Mouse (Mus musculus): ENCODE data around the gene Lrrc28. TPM values are rescaled to one million over a fixed set of nuclear protein-coding genes. Genes with fewer than 3 reads are reported as not detected.

Lrrc28 gene
- polyA plus RNA-seq, 1 experiment: 1.7 TPM

- Histone ChIP-seq H3K9me3 (ENCODE audit: control insufficient read depth, low read length) (no peaks in the 10 kb centered on the region), H3K36me3 (ENCODE audit: control insufficient read depth) (no peaks in the 10 kb centered on the region), H3K4me3 (replicated peaks) (no peak overlapping the region), H3K27me3 (ENCODE audit: control insufficient read depth) (no peaks in the 10 kb centered on the region), H3K4me1 (ENCODE audit: control insufficient read depth) (peaks cover 2% of the 10 kb centered on the region)
- no peak for TF ChIP-seq GATA1 (IDR thresholded peaks at IDR 0.05; ENCODE audit: low read length)
- TF ChIP-seq TAL1 (IDR thresholded peaks at IDR 0.05; ENCODE audit: low read length): no peak
These were observed 52.4 kb downstream of the Lrrc28 start for GRCm38 (mm10) chr7:67592670-67593069.

DNA sequence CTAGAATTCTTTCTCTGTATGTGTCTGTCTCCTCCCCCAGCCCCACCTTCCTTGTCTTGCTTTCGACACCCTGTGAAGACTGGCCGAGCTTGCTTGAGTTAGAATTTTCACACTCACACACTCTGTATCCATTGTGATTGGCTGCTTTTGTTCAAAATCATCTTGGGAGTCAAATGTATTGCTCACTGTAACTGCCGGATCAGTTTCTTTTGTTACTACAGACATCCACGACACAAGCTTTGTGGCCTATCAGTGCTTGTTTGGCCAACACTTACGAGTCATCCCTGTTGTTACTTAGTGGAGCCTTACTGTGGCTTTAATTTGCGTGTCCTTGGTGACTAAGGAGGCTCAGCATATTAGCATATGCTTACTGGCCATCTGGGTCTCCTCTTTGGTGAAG, 56.3 kb downstream of the Lrrc28 start:
- TF ChIP-seq TAL1 (IDR thresholded peaks at IDR 0.05; ENCODE audit: low read length) (no peak), GATA1 (IDR thresholded peaks at IDR 0.05; ENCODE audit: low read length) (no peak)
- no peaks in the 10 kb centered on the region for H3K9me3 ChIP-seq (ENCODE audit: control insufficient read depth, low read length)
- H3K27me3 ChIP-seq (ENCODE audit: control insufficient read depth): no peaks in the 10 kb centered on the region
- no peak overlapping the region for H3K4me3 ChIP-seq (replicated peaks)
- H3K4me1 ChIP-seq (ENCODE audit: control insufficient read depth): no peaks in the 10 kb centered on the region
- H3K36me3 ChIP-seq (ENCODE audit: control insufficient read depth): no peaks in the 10 kb centered on the region

DNA sequence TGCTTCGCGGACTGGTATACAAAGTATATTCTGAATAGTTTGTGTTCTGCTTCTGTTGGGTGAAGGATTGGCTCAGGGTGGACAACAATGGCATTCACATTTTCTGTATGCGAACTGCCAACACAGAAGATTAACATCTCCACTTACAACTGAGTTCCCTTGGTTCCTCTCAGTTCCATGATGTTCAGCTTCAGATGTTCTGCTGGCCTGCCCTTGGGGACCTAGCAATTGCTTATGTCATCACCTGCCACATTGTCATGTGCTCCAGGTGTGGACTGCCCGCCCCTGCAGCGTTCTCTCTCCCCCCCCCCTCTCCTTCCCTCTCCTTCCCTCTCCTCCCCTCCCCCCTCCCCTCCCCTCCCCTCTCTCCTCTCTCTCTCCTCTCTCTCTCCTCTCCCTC, 58.6 kb downstream of the Lrrc28 start:
- no peaks in the 10 kb centered on the region for H3K4me1 ChIP-seq (ENCODE audit: control insufficient read depth)
- no peaks in the 10 kb centered on the region for H3K36me3 ChIP-seq (ENCODE audit: control insufficient read depth)
- H3K9me3 ChIP-seq (ENCODE audit: control insufficient read depth, low read length): no peaks in the 10 kb centered on the region
- no peak overlapping the region for H3K4me3 ChIP-seq (replicated peaks)
- no peaks in the 10 kb centered on the region for H3K27me3 ChIP-seq (ENCODE audit: control insufficient read depth)
- no peak for TF ChIP-seq GATA1 (IDR thresholded peaks at IDR 0.05; ENCODE audit: low read length)
- no peak for TF ChIP-seq TAL1 (IDR thresholded peaks at IDR 0.05; ENCODE audit: low read length)

GRCm38 (mm10) chr7:67583852-67584251, 61.2 kb downstream of the Lrrc28 start:
- Histone ChIP-seq H3K4me3 (replicated peaks) (no peak overlapping the region), H3K36me3 (ENCODE audit: control insufficient read depth) (no peaks in the 10 kb centered on the region), H3K27me3 (ENCODE audit: control insufficient read depth) (no peaks in the 10 kb centered on the region), H3K9me3 (ENCODE audit: control insufficient read depth, low read length) (no peaks in the 10 kb centered on the region), H3K4me1 (ENCODE audit: control insufficient read depth) (no peaks in the 10 kb centered on the region)
- TF ChIP-seq GATA1 (IDR thresholded peaks at IDR 0.05; ENCODE audit: low read length): no peak

DNA sequence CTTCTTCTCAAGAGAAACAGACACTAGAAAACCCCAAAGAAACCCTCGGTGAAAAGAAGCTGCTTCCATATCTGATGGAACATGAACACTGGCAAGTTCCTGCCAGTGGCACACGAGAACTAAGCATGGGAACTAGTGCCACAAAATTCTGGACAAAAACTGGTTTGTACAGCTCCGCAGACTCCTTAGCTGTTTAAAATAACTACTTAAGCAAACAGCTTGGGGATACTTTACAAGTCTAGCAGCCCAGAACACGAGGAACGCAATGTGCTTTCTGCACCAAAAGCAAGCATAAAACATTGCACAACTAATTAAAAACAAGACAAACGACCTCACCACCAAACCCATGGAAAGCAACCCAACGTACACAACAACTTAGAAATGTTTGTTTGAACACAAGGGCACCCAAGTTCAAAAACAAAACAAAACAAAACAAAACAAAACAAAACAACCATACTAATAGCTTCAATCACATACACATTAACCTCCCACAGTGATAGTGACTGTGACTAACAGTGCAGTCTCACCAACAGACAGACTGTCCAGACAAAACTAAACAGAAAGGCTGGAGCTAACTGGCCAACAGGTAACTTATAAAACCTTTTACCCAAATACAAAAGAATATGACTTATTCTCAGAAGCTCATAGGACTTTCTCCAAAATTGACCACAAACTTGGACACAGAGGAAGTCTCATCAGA, 66.1 kb downstream of the Lrrc28 start:
- TF ChIP-seq GATA1 (IDR thresholded peaks at IDR 0.05; ENCODE audit: low read length) (no peak), TAL1 (IDR thresholded peaks at IDR 0.05; ENCODE audit: low read length) (no peak)
- H3K9me3 ChIP-seq (ENCODE audit: control insufficient read depth, low read length): no peaks in the 10 kb centered on the region
- no peak overlapping the region for H3K4me3 ChIP-seq (replicated peaks)
- no peaks in the 10 kb centered on the region for H3K27me3 ChIP-seq (ENCODE audit: control insufficient read depth)
- H3K4me1 ChIP-seq (ENCODE audit: control insufficient read depth): no peaks in the 10 kb centered on the region
- no peaks in the 10 kb centered on the region for H3K36me3 ChIP-seq (ENCODE audit: control insufficient read depth)

DNA sequence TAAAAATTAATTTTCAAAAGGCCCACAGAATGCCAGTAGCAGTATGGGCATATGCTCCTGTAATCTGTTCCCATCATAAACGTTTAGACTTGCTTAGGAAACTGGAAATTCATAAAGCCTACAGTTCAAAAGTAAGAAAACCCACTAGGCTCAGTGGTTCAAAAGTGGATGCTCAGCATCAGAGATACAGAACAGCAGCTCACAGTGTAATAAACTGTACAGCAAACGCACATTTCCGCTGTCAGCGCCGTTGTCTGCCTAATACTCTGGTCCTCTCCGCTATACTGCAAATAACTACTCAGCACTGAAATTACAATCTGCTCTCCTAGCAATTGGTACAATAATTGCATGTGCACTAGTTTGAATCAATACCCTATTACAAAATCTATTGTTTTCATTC, 67.0 kb downstream of the Lrrc28 start:
- TF ChIP-seq GATA1 (IDR thresholded peaks at IDR 0.05; ENCODE audit: low read length): no peak
- TF ChIP-seq TAL1 (IDR thresholded peaks at IDR 0.05; ENCODE audit: low read length): no peak
- no peaks in the 10 kb centered on the region for H3K4me1 ChIP-seq (ENCODE audit: control insufficient read depth)
- H3K27me3 ChIP-seq (ENCODE audit: control insufficient read depth): no peaks in the 10 kb centered on the region
- H3K9me3 ChIP-seq (ENCODE audit: control insufficient read depth, low read length): no peaks in the 10 kb centered on the region
- H3K4me3 ChIP-seq (replicated peaks): no peak overlapping the region
- no peaks in the 10 kb centered on the region for H3K36me3 ChIP-seq (ENCODE audit: control insufficient read depth)

DNA sequence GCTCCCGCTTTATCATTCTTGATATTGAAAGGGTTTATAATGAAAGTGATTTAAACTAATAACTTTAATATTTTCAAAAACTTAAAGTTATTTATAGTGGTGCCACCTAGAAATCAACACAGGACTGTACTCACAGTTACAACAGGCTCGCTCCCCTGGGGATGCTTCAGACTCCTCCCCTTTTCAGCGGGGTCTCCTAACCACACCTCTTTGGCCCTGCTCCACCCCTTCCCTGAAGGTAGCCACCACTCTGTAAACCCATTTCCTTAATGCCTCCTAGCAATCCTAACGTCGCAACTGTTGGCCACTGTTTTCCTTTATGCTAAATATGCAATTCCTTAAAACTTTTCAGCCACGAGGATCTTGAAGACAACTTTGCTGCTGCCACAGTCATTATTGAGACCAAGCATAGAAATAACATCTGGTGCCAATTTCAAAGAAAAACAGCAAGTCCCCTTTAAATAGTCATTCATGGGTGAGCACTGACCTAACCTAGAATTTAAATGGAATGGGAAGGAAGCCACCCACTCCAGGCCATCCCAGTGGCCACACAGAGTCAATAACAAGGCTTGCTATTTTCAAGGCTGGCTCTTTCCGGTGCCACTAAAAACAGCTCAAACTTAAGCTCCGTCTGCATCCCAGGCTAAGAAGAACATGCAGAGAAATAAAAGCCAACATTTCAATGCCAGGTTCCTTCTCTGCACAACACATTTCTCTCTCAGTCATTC, 78.4 kb downstream of the Lrrc28 start:
- Histone ChIP-seq H3K4me1 (ENCODE audit: control insufficient read depth) (no peaks in the 10 kb centered on the region), H3K9me3 (ENCODE audit: control insufficient read depth, low read length) (no peaks in the 10 kb centered on the region), H3K4me3 (replicated peaks) (no peak overlapping the region), H3K27me3 (ENCODE audit: control insufficient read depth) (no peaks in the 10 kb centered on the region), H3K36me3 (ENCODE audit: control insufficient read depth) (no peaks in the 10 kb centered on the region)
- no peak for TF ChIP-seq GATA1 (IDR thresholded peaks at IDR 0.05; ENCODE audit: low read length)
- no peak for TF ChIP-seq TAL1 (IDR thresholded peaks at IDR 0.05; ENCODE audit: low read length)

GRCm38 (mm10) chr7:67565132-67565531, 79.9 kb downstream of the Lrrc28 start:
- no peak overlapping the region for H3K4me3 ChIP-seq (replicated peaks)
- no peaks in the 10 kb centered on the region for H3K27me3 ChIP-seq (ENCODE audit: control insufficient read depth)
- no peaks in the 10 kb centered on the region for H3K36me3 ChIP-seq (ENCODE audit: control insufficient read depth)
- no peaks in the 10 kb centered on the region for H3K9me3 ChIP-seq (ENCODE audit: control insufficient read depth, low read length)
- H3K4me1 ChIP-seq (ENCODE audit: control insufficient read depth): no peaks in the 10 kb centered on the region
- no peak for TF ChIP-seq TAL1 (IDR thresholded peaks at IDR 0.05; ENCODE audit: low read length)
- TF ChIP-seq GATA1 (IDR thresholded peaks at IDR 0.05; ENCODE audit: low read length): no peak

DNA sequence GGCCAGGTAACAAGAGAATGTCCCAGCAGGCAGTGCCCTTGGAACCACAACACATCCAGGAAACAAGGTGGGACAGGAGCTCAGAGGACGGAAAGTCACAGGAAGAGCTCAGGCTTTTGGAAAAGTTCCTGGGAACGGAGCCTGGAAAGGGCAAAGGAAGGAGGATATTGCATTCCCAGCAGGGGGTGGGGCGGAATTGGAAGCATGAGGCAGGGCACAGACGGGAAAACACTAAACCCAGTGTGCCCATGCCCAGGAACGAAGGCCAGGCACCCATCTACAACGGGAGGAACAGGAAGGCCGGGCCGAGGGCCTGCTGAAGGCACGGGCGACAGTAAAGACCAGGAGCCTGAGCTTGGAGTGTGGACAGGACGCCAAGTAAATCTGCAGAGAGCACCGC, 82.9 kb downstream of the Lrrc28 start:
- Histone ChIP-seq H3K27me3 (ENCODE audit: control insufficient read depth) (no peaks in the 10 kb centered on the region), H3K9me3 (ENCODE audit: control insufficient read depth, low read length) (no peaks in the 10 kb centered on the region), H3K4me3 (replicated peaks) (no peak overlapping the region), H3K4me1 (ENCODE audit: control insufficient read depth) (no peaks in the 10 kb centered on the region), H3K36me3 (ENCODE audit: control insufficient read depth) (no peaks in the 10 kb centered on the region)
- TF ChIP-seq TAL1 (IDR thresholded peaks at IDR 0.05; ENCODE audit: low read length) (no peak), GATA1 (IDR thresholded peaks at IDR 0.05; ENCODE audit: low read length) (no peak)

All from erythroblast, embryonic 14.5 days (primary cell).